Mouse (Mus musculus) forebrain, embryonic 12.5 days (tissue): Measurements from ENCODE around the gene Akr7a5. TPM values are rescaled to one million over a fixed set of nuclear protein-coding genes. Genes with fewer than 3 reads are reported as not detected.

ENCODE experiments used
- microRNA-seq: library from miRNA; unstranded; fragments of <30 nt; microRNA quantifications from one replicate; pipeline ENCODE4, GENCODE M21; 2017
- polyA plus RNA-seq: library from polyadenylated mRNA; unstranded; fragments of >200 nt; fragmentation: Nextera tagmentation; extraction: Ambion mirVana; gene quantifications from 2 replicates; pipeline ENCODE4 v1.2.1, GENCODE M21; 2016

Akr7a5 gene
- polyA plus RNA-seq, 1 experiment from 2014 or later, result 78.1 TPM

Small RNA genes within 50 kb of the gene (microRNA-seq; reads per million reads assigned to microRNA genes)
- gene Gm24245, result 2.9 reads per million, percentile 6 among the genes with 10 or more reads in this experiment
- gene Gm25732, result 1.5 reads per million

Other genes with a start within 250 kb of the Akr7a5 start
- 0.18 TPM in 1 of 2 replicates, not detected in the other for gene Htr6, start 235.2 kb upstream of the Akr7a5 start, polyA plus RNA-seq
- gene Nbl1, start 217.8 kb upstream of the Akr7a5 start, polyA plus RNA-seq, result 22.5 and 26.7 TPM in 2 replicates
- 416 and 438 TPM in 2 replicates for gene Minos1, start 179.6 kb upstream of the Akr7a5 start, polyA plus RNA-seq
- 307 and 312 TPM in 2 replicates for gene Capzb, start 117.8 kb upstream of the Akr7a5 start, polyA plus RNA-seq
- 11.6 and 12.5 TPM in 2 replicates for gene Pqlc2, start within 50 bp of the Akr7a5 start, polyA plus RNA-seq
- 113 and 126 TPM in 2 replicates for gene Mrto4, start 41.8 kb downstream of the Akr7a5 start, polyA plus RNA-seq
- gene Emc1, start 41.8 kb downstream of the Akr7a5 start, polyA plus RNA-seq, result 34.9 and 35.6 TPM in 2 replicates
- gene Ubr4, start 41.9 kb downstream of the Akr7a5 start, polyA plus RNA-seq, result 76.0 and 81.5 TPM in 2 replicates
- gene Iffo2, start 219.8 kb downstream of the Akr7a5 start, polyA plus RNA-seq, result 3.3 and 4.5 TPM in 2 replicates